Mouse (Mus musculus): ENCODE data around the gene Ccdc24.

DNA sequence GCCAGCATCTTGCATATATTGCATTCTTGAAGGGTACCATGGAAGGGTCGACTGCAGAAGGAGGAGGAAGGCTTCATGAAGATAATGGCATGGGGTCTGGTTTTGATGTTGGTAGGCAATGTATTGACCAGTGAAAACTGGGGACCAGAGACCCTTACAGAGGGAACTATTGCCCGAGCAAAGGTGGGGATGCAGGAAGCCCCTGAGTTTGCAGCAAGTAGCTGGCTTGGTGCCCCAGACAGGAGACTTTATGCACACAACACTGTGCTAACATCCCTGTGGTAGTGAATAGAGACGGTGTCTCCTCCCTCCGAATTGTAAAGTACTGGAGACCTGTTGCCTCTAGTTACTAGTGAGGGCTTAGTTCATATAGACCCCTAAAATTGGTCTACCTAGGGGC lies 35.1 kb downstream of the Ccdc24 start:
- no peak for TF ChIP-seq POLR2AphosphoS5 (IDR thresholded peaks at IDR 0.05; ENCODE audit: insufficient replicate concordance, low read depth, low read length)
- TF ChIP-seq GATA1 (IDR thresholded peaks at IDR 0.05; ENCODE audit: borderline replicate concordance, low read length), result no peak
